Mouse (Mus musculus): ENCODE measurements around the gene Map3k10. TPM values are rescaled to one million over a fixed set of nuclear protein-coding genes. Genes with fewer than 3 reads are reported as not detected.
"Not testable (repeated sequence)": the region's sequence is repeated elsewhere in the genome, so short reads cannot be mapped to it uniquely, and the experiment has no call there.

The Map3k10 gene
- polyA plus RNA-seq, 1 experiment = 22.4 TPM

GRCm38 (mm10) chr7:27656600-27656999, 17.8 kb downstream of the Map3k10 start:
- H3K9me3 ChIP-seq = no peaks in the 10 kb centered on the region
- peaks cover 82% of the 10 kb centered on the region for H3K27me3 ChIP-seq (replicated peaks)
- no peaks in the 10 kb centered on the region for H3K36me3 ChIP-seq (replicated peaks; ENCODE audit: low read length)
- no peak for TF ChIP-seq FLI1 (IDR thresholded peaks at IDR 0.05; ENCODE audit: low read length)
- no peak for TF ChIP-seq GATA1 (IDR thresholded peaks at IDR 0.05; ENCODE audit: borderline replicate concordance, low read length)
- H3K4me3 ChIP-seq (replicated peaks) = no peak overlapping the region
- peaks cover 28% of the 10 kb centered on the region for H3K4me1 ChIP-seq

- Histone ChIP-seq H3K27me3 (replicated peaks) (peaks cover 79% of the 10 kb centered on the region), H3K4me3 (replicated peaks) (no peak overlapping the region), H3K9me3 (no peaks in the 10 kb centered on the region), H3K4me1 (peaks cover 28% of the 10 kb centered on the region), H3K36me3 (replicated peaks; ENCODE audit: low read length) (no peaks in the 10 kb centered on the region)
- TF ChIP-seq GATA1 (IDR thresholded peaks at IDR 0.05; ENCODE audit: borderline replicate concordance, low read length) = no peak
- no peak for TF ChIP-seq FLI1 (IDR thresholded peaks at IDR 0.05; ENCODE audit: low read length)
These were observed 18.9 kb downstream of the Map3k10 start for GRCm38 (mm10) chr7:27655545-27655944.

- no peaks in the 10 kb centered on the region for H3K36me3 ChIP-seq (replicated peaks; ENCODE audit: low read length)
- H3K9me3 ChIP-seq = no peaks in the 10 kb centered on the region
- no peak overlapping the region for H3K4me3 ChIP-seq (replicated peaks)
- H3K4me1 ChIP-seq = peaks cover 32% of the 10 kb centered on the region
- no peak for TF ChIP-seq FLI1 (IDR thresholded peaks at IDR 0.05; ENCODE audit: low read length)
- no peak for TF ChIP-seq GATA1 (IDR thresholded peaks at IDR 0.05; ENCODE audit: borderline replicate concordance, low read length)
- H3K27me3 ChIP-seq (replicated peaks) = peaks cover 76% of the 10 kb centered on the region
These were observed 19.7 kb downstream of the Map3k10 start for GRCm38 (mm10) chr7:27654607-27655276.

GRCm38 (mm10) chr7:27653681-27654437, 20.5 kb downstream of the Map3k10 start, which contains the start of gene Ttc9b:
TSS of gene Ttc9b (plus strand) at chr7:27653915.
- TF ChIP-seq FLI1 (IDR thresholded peaks at IDR 0.05; ENCODE audit: low read length) (no peak), GATA1 (IDR thresholded peaks at IDR 0.05; ENCODE audit: borderline replicate concordance, low read length) (no peak)
- Histone ChIP-seq H3K9me3 (no peaks in the 10 kb centered on the region), H3K4me1 (peaks cover 26% of the 10 kb centered on the region), H3K36me3 (replicated peaks; ENCODE audit: low read length) (no peaks in the 10 kb centered on the region), H3K4me3 (replicated peaks) (peak within 1 kb of the TSS; percentile 33), H3K27me3 (replicated peaks) (peaks cover 68% of the 10 kb centered on the region)

- Histone ChIP-seq H3K4me1 (peaks cover 12% of the 10 kb centered on the region), H3K9me3 (no peaks in the 10 kb centered on the region), H3K4me3 (replicated peaks) (no peak overlapping the region), H3K27me3 (replicated peaks) (peaks cover 39% of the 10 kb centered on the region), H3K36me3 (replicated peaks; ENCODE audit: low read length) (no peaks in the 10 kb centered on the region)
- no peak for TF ChIP-seq GATA1 (IDR thresholded peaks at IDR 0.05; ENCODE audit: borderline replicate concordance, low read length)
These were observed 23.4 kb downstream of the Map3k10 start for GRCm38 (mm10) chr7:27650949-27651348.

GRCm38 (mm10) chr7:27649723-27650122, 24.7 kb downstream of the Map3k10 start:
- peaks cover 27% of the 10 kb centered on the region for H3K27me3 ChIP-seq (replicated peaks)
- TF ChIP-seq FLI1 (IDR thresholded peaks at IDR 0.05; ENCODE audit: low read length) (no peak), GATA1 (IDR thresholded peaks at IDR 0.05; ENCODE audit: borderline replicate concordance, low read length) (no peak)
- H3K9me3 ChIP-seq = no peaks in the 10 kb centered on the region
- no peak overlapping the region for H3K4me3 ChIP-seq (replicated peaks)
- no peaks in the 10 kb centered on the region for H3K36me3 ChIP-seq (replicated peaks; ENCODE audit: low read length)
- H3K4me1 ChIP-seq = peaks cover 12% of the 10 kb centered on the region

GRCm38 (mm10) chr7:27647281-27648002, 27.0 kb downstream of the Map3k10 start:
- TF ChIP-seq FLI1 (IDR thresholded peaks at IDR 0.05; ENCODE audit: low read length) (no peak), GATA1 (IDR thresholded peaks at IDR 0.05; ENCODE audit: borderline replicate concordance, low read length) (no peak)
- H3K9me3 ChIP-seq = no peaks in the 10 kb centered on the region
- no peaks in the 10 kb centered on the region for H3K36me3 ChIP-seq (replicated peaks; ENCODE audit: low read length)
- no peak overlapping the region for H3K4me3 ChIP-seq (replicated peaks)
- peaks cover 4% of the 10 kb centered on the region for H3K4me1 ChIP-seq
- peaks cover 4% of the 10 kb centered on the region for H3K27me3 ChIP-seq (replicated peaks)

- Histone ChIP-seq H3K36me3 (replicated peaks; ENCODE audit: low read length) (no peaks in the 10 kb centered on the region), H3K27me3 (replicated peaks) (no peaks in the 10 kb centered on the region), H3K4me1 (peaks cover 4% of the 10 kb centered on the region), H3K4me3 (replicated peaks) (no peak overlapping the region), H3K9me3 (no peaks in the 10 kb centered on the region)
- TF ChIP-seq FLI1 (IDR thresholded peaks at IDR 0.05; ENCODE audit: low read length) (no peak), GATA1 (IDR thresholded peaks at IDR 0.05; ENCODE audit: borderline replicate concordance, low read length) (no peak)
These were observed 27.9 kb downstream of the Map3k10 start for GRCm38 (mm10) chr7:27646516-27646915.

- TF ChIP-seq GATA1 (IDR thresholded peaks at IDR 0.05; ENCODE audit: borderline replicate concordance, low read length) = no peak
- TF ChIP-seq FLI1 (IDR thresholded peaks at IDR 0.05; ENCODE audit: low read length) = no peak
- H3K4me3 ChIP-seq (replicated peaks) = no peak overlapping the region
- peaks cover 10% of the 10 kb centered on the region for H3K36me3 ChIP-seq (replicated peaks; ENCODE audit: low read length)
- H3K9me3 ChIP-seq = no peaks in the 10 kb centered on the region
- no peaks in the 10 kb centered on the region for H3K4me1 ChIP-seq
- no peaks in the 10 kb centered on the region for H3K27me3 ChIP-seq (replicated peaks)
These were observed 29.9 kb downstream of the Map3k10 start for GRCm38 (mm10) chr7:27644471-27644870.

GRCm38 (mm10) chr7:27635094-27635493, 39.3 kb downstream of the Map3k10 start:
- H3K27me3 ChIP-seq (replicated peaks); H3K4me3 ChIP-seq (replicated peaks); H3K4me1 ChIP-seq; H3K9me3 ChIP-seq: not testable (repeated sequence)
- H3K36me3 ChIP-seq (replicated peaks; ENCODE audit: low read length) = peaks cover 84% of the 10 kb centered on the region

All from megakaryocyte, embryonic 14.5 days (primary cell).